Mouse (Mus musculus): ENCODE data around the gene Pabpn1l.

DNA sequence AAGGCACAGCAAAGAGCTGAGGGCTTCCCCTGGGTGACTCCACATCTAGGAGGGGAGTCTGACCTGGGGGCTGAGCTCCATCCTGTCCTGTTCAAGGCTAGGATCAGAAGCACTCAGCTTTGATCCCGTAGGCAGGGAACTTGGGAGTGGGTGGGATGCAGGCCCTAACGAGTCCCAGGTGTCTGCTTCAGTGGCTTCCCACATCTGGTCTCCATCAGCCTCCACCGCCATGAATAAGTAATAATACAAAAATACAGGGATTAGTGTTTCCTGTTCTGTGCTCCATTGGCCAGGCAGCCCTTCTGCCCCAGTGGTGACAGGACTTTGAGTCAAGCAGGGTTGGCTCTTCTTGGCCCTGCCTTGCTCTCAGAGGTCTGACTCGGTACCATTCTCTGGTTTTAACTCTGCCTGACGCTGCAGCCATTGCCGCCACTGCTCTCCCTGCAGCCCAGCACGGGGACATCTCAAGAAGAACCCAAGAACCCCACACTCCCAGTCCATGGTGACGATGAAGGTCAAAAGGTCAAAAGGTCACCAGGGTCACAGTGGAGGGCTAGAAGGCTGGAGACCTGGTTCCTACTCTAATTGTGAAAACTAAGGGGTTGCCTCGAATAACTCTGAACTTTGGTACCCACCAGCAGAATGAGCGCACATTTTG, 35.7 kb upstream of the Pabpn1l start:
- TF ChIP-seq ZC3H11A (IDR thresholded peaks at IDR 0.05; ENCODE audit: borderline replicate concordance, low read depth, low read length) (no peak), MAFK (IDR thresholded peaks at IDR 0.05; ENCODE audit: insufficient read depth, low read depth, low read length) (no peak)

All from ES-E14 (cell line).